Mouse (Mus musculus) kidney, adult 2 months (tissue): ENCODE data around the gene Galnt9.

Experiments used
- CTCF ChIP-seq: fragments of 200-500 bp; conservative IDR thresholded peaks from 2 replicates; pipeline ENCODE4 v1.5.1; 2011; ENCODE audit warnings: low read depth, mild to moderate bottlenecking, control low read depth, low read length, moderate library complexity, mixed read lengths; ENCODE audit not compliant: insufficient read depth, insufficient read length
- POLR2A ChIP-seq: fragments of 200-500 bp; IDR thresholded peaks from one replicate; pipeline ENCODE4 v1.6.1; 2011; ENCODE audit warnings: low read depth, low read length, control low read depth

DNA sequence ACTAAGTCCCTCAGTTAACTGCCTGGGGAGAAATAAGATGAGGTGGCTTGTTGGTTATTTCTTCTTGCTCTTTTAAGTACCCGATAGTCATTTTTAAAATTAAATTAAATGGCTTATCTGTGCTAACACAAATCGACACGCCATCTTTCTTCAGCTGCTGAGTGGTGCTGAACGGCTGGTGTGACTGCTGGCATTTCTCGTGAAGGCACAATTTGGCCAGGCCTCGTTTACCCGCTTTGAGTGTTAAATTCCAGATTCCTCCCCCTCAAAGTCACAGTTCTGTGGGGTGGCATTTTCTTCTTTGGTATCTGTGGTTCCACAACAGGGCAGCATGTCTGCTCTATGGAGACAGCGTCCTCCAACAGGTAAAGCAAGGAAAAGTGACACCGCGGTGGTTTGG lies 83.2 kb downstream of the Galnt9 start:
- TF ChIP-seq CTCF (no peak), POLR2A (no peak)
